Mouse (Mus musculus): ENCODE data around the gene Scarf2.

DNA sequence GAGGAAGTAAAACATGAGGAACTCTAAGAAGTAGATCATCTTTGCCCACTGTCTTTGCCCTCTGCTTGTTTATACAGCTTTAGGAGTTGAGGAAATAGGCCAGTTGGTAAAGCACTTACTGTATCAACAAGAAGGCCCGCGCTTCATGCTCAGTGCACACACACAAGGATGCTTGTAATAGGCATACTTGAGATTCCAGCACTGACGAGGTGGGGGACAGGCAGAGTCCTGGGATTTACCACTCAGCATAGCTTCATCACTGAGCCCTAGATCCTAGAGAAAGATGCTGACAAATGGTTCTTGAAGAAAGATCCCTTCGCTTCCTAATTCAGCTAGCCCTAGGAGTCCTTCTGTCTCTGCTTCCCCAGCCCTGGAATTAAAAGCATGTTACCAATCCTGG lies 16.1 kb downstream of the Scarf2 start:
- TF ChIP-seq POLR2A (IDR thresholded peaks at IDR 0.05; ENCODE audit: control insufficient read depth, low read depth, low read length) (no peak), CTCF (IDR thresholded peaks at IDR 0.05; ENCODE audit: control insufficient read depth, insufficient read depth, insufficient replicate concordance, low read depth, low read length) (no peak)

Data from testis, adult 2 months (tissue).